Mouse (Mus musculus): ENCODE data around the gene Hes3. TPM values are rescaled to one million over a fixed set of nuclear protein-coding genes. Genes with fewer than 3 reads are reported as not detected.

Hes3 gene
- total RNA-seq, 2 experiments from 2014 or later = not detected

- no peak for DNase-seq
Observed at GRCm38 (mm10) chr4:152305991-152306390, 14.5 kb upstream of the Hes3 start.

GRCm38 (mm10) chr4:152304685-152305084 is 13.2 kb upstream of the Hes3 start:
- DNase-seq = no peak

GRCm38 (mm10) chr4:152303172-152303571 is 11.7 kb upstream of the Hes3 start:
- DNase-seq = no peak

- DNase-seq = peak in 1 of 2 experiments; percentile 47
Observed at GRCm38 (mm10) chr4:152302012-152302411, 10.6 kb upstream of the Hes3 start.

GRCm38 (mm10) chr4:152300375-152300774 is 8.9 kb upstream of the Hes3 start:
- DNase-seq = no peak

GRCm38 (mm10) chr4:152298836-152299235 is 7.4 kb upstream of the Hes3 start:
- no peak for DNase-seq

GRCm38 (mm10) chr4:152296874-152297861 is 5.7 kb upstream of the Hes3 start, which contains the start of gene Icmt:
Gene Icmt, plus strand, starts transcription at chr4:152297227.
- peak; percentile 100 for DNase-seq

- no peak for DNase-seq
Observed at GRCm38 (mm10) chr4:152296371-152296770, 4.9 kb upstream of the Hes3 start.

GRCm38 (mm10) chr4:152295916-152296315 is 4.5 kb upstream of the Hes3 start:
- DNase-seq = no peak

GRCm38 (mm10) chr4:152294188-152294929 is 2.9 kb upstream of the Hes3 start:
- no peak for DNase-seq

GRCm38 (mm10) chr4:152292102-152292765 is 772 bp upstream of the Hes3 start:
- no peak for DNase-seq

GRCm38 (mm10) chr4:152290991-152291390 is 471 bp downstream of the Hes3 start:
- DNase-seq = no peak

- DNase-seq = no peak
Observed at GRCm38 (mm10) chr4:152290385-152290784, 1.1 kb downstream of the Hes3 start.

GRCm38 (mm10) chr4:152288398-152288945 is 3.0 kb downstream of the Hes3 start:
- DNase-seq = no peak

- DNase-seq = no peak
Observed at GRCm38 (mm10) chr4:152287317-152288120, 3.9 kb downstream of the Hes3 start.

- DNase-seq = peak; percentile 83 to 88
Observed at GRCm38 (mm10) chr4:152286887-152287286, 4.6 kb downstream of the Hes3 start.

GRCm38 (mm10) chr4:152286183-152286582 is 5.3 kb downstream of the Hes3 start:
- DNase-seq = no peak

GRCm38 (mm10) chr4:152285505-152285904 is 6.0 kb downstream of the Hes3 start:
- peak; percentile 64 to 73 for DNase-seq

- DNase-seq = peak; percentile 92 to 94
Observed at GRCm38 (mm10) chr4:152283186-152283950, 8.1 kb downstream of the Hes3 start.

GRCm38 (mm10) chr4:152282721-152283120 is 8.7 kb downstream of the Hes3 start:
- no peak for DNase-seq

Measured in adrenal gland, postnatal 36 days (tissue).